Mouse (Mus musculus) stomach, embryonic 14.5 days (tissue): Measurements from ENCODE around the gene Jph2. TPM values are rescaled to one million over a fixed set of nuclear protein-coding genes. Genes with fewer than 3 reads are reported as not detected.

Experiments used
- ATAC-seq: fragments of 200-750 bp; cut with Nextera tagmentation; 2 replicates; pipeline ENCODE4 v1.8.0; 2017; ENCODE audit warnings: low read depth, moderate TSS enrichment; ENCODE audit not compliant: insufficient number of reproducible peaks, insufficient read depth, low FRiP score
- H3K27ac ChIP-seq: fragments of 300-500 bp; sonication (generic); 2 replicates; pipeline ENCODE4 v1.5.1; 2014; ENCODE audit warnings: mild to moderate bottlenecking, low read length, moderate library complexity, mixed read lengths
- H3K27me3 ChIP-seq: fragments of 300-500 bp; sonication (generic); 2 replicates; pipeline ENCODE4 v1.6.1; 2014; ENCODE audit warnings: low read length, control low read depth, mixed read lengths; ENCODE audit not compliant: control insufficient read depth, insufficient read depth
- H3K36me3 ChIP-seq: fragments of 300-500 bp; sonication (generic); 2 replicates; pipeline ENCODE4 v1.6.1; 2014; ENCODE audit warnings: mild to moderate bottlenecking, control low read depth, low read length, moderate library complexity, mixed read lengths; ENCODE audit not compliant: control insufficient read depth, insufficient read depth
- H3K4me1 ChIP-seq: fragments of 300-500 bp; sonication (generic); 2 replicates; pipeline ENCODE4 v1.6.1; 2014; ENCODE audit warnings: low read length, control low read depth, mixed read lengths; ENCODE audit not compliant: control insufficient read depth, insufficient read depth
- H3K4me2 ChIP-seq: fragments of 300-500 bp; sonication (generic); replicated peaks from 2 replicates; pipeline ENCODE4 v1.6.1; 2014; ENCODE audit warnings: low read depth, low read length, control low read depth
- H3K4me3 ChIP-seq: fragments of 300-500 bp; sonication (generic); 2 replicates; pipeline ENCODE4 v1.5.1; 2014; ENCODE audit warnings: low read depth, low read length, control low read depth
- H3K9ac ChIP-seq: fragments of 300-500 bp; sonication (generic); replicated peaks from 2 replicates; pipeline ENCODE4 v1.6.1; 2014; ENCODE audit warnings: low read depth, mild to moderate bottlenecking, control low read depth, low read length, moderate library complexity, mixed read lengths
- H3K9me3 ChIP-seq: fragments of 300-500 bp; sonication (generic); 2 replicates; pipeline ENCODE4 v1.6.1; 2016; ENCODE audit warnings: low read depth, low read length, control low read depth; ENCODE audit not compliant: control insufficient read depth
- WGBS: fragments of 180-500 bp; shearing (Covaris S2); extraction: QIAGEN DNeasy Blood & Tissue Kit; methylation state at CpG from one replicate; pipeline ENCODE4 v1.1.7; 2014; 5-methylcytosine and 5-hydroxymethylcytosine counted together
- polyA plus RNA-seq: library from polyadenylated mRNA; unstranded; fragments of >200 nt; fragmentation: Nextera tagmentation; extraction: Ambion mirVana; gene quantifications from 2 replicates; pipeline ENCODE4 v1.2.1, GENCODE M21; 2014

Jph2 gene
- polyA plus RNA-seq, 1 experiment from 2014 or later = 6.7 TPM

GRCm38 (mm10) chr2:163303037-163303436 is 94.8 kb downstream of the Jph2 start:
- no peak overlapping the region for H3K4me2 ChIP-seq
- WGBS = 48% methylated on average over 9 of the region's 9 CpGs
- no peak for ATAC-seq

GRCm38 (mm10) chr2:163301641-163302040 is 96.2 kb downstream of the Jph2 start:
- no peaks in the 10 kb centered on the region for H3K4me1 ChIP-seq

More at GRCm38 (mm10) chr2:163303037-163303436, 94.8 kb downstream of the Jph2 start:
- H3K4me3 ChIP-seq = no peak overlapping the region
- no peak overlapping the region for H3K27ac ChIP-seq
- H3K4me1 ChIP-seq = no peaks in the 10 kb centered on the region
- no peaks in the 10 kb centered on the region for H3K9me3 ChIP-seq
- H3K27me3 ChIP-seq = no peaks in the 10 kb centered on the region
- H3K36me3 ChIP-seq = no peaks in the 10 kb centered on the region
- no peak overlapping the region for H3K9ac ChIP-seq

GRCm38 (mm10) chr2:163300069-163301060 is 97.4 kb downstream of the Jph2 start:
- WGBS = 47% methylated on average over 14 of the region's 14 CpGs
- Histone ChIP-seq H3K9me3 (no peaks in the 10 kb centered on the region), H3K4me3 (no peak overlapping the region), H3K9ac (no peak overlapping the region), H3K4me2 (no peak overlapping the region), H3K27ac (no peak overlapping the region), H3K36me3 (no peaks in the 10 kb centered on the region), H3K4me1 (no peaks in the 10 kb centered on the region), H3K27me3 (no peaks in the 10 kb centered on the region)
- no peak for ATAC-seq

More at GRCm38 (mm10) chr2:163301641-163302040, 96.2 kb downstream of the Jph2 start:
- Histone ChIP-seq H3K4me3 (no peak overlapping the region), H3K9me3 (no peaks in the 10 kb centered on the region), H3K4me2 (no peak overlapping the region), H3K27ac (no peak overlapping the region), H3K36me3 (no peaks in the 10 kb centered on the region), H3K9ac (no peak overlapping the region), H3K27me3 (no peaks in the 10 kb centered on the region)
- WGBS = 42% methylated on average over 5 of the region's 5 CpGs
- no peak for ATAC-seq

GRCm38 (mm10) chr2:163296999-163297630 is 100.7 kb downstream of the Jph2 start:
- H3K9me3 ChIP-seq = no peaks in the 10 kb centered on the region
- 64% methylated on average over 11 of the region's 11 CpGs for WGBS
- no peaks in the 10 kb centered on the region for H3K36me3 ChIP-seq
- no peak overlapping the region for H3K27ac ChIP-seq
- H3K4me1 ChIP-seq = no peaks in the 10 kb centered on the region
- no peak for ATAC-seq
- H3K9ac ChIP-seq = no peak overlapping the region
- H3K27me3 ChIP-seq = no peaks in the 10 kb centered on the region
- H3K4me2 ChIP-seq = no peak overlapping the region
- H3K4me3 ChIP-seq = no peak overlapping the region

GRCm38 (mm10) chr2:163288881-163289379 is 108.9 kb downstream of the Jph2 start:
- H3K4me1 ChIP-seq = peaks cover 14% of the 10 kb centered on the region
- no peaks in the 10 kb centered on the region for H3K9me3 ChIP-seq
- H3K4me3 ChIP-seq = no peak overlapping the region
- ATAC-seq = peak; percentile 50; the same call in 1 of the 2 replicates
- no peaks in the 10 kb centered on the region for H3K36me3 ChIP-seq
- H3K4me2 ChIP-seq = peak overlapping the region; percentile 35
- peak overlapping the region; percentile 15; the same call in 1 of the 2 replicates for H3K27ac ChIP-seq
- 6% methylated on average over 21 of the region's 21 CpGs for WGBS
- H3K27me3 ChIP-seq = 0 out of 2 replicates have a peak, but pooled peaks cover 3% of the 10 kb centered on the region
- no peak overlapping the region for H3K9ac ChIP-seq

Other genes starting within 250 kb of the Jph2 start
- 5.6 and 7.1 TPM in 2 replicates for gene Tox2, start 194.9 kb downstream of the Jph2 start, polyA plus RNA-seq
- 84.9 and 89.2 TPM in 2 replicates for gene Oser1, start 26.7 kb upstream of the Jph2 start, polyA plus RNA-seq
- gene Gdap1l1, start 40.5 kb upstream of the Jph2 start, polyA plus RNA-seq = 5.3 and 8.4 TPM in 2 replicates
- 8.5 and 11.0 TPM in 2 replicates for gene Fitm2, start 74.6 kb upstream of the Jph2 start, polyA plus RNA-seq
- gene R3hdml, start 94.3 kb upstream of the Jph2 start, polyA plus RNA-seq = not detected in 2 replicates
- 18.7 and 18.9 TPM in 2 replicates for gene Hnf4a, start 108.8 kb upstream of the Jph2 start, polyA plus RNA-seq
- 37.3 and 39.6 TPM in 2 replicates for gene Ttpal, start 204.3 kb upstream of the Jph2 start, polyA plus RNA-seq
- gene Serinc3, start 247.1 kb upstream of the Jph2 start, polyA plus RNA-seq = 46.2 and 52.7 TPM in 2 replicates